Mouse (Mus musculus) small intestine, adult 2 months (tissue): ENCODE measurements around the gene Stk17b.

Experiments used
- CTCF ChIP-seq: fragments of 200-500 bp; IDR thresholded peaks from 2 replicates; pipeline ENCODE4 v1.5.1; 2012; ENCODE audit warnings: low read depth, mild to moderate bottlenecking, control low read depth, inconsistent platforms, low read length, moderate library complexity, mixed read lengths; ENCODE audit not compliant: insufficient replicate concordance, insufficient read length; ENCODE audit errors: extremely low read depth
- POLR2A ChIP-seq: fragments of 200-500 bp; IDR thresholded peaks from 2 replicates; pipeline ENCODE4 v1.6.1; 2012; ENCODE audit warnings: low read depth, mild to moderate bottlenecking, control low read depth, inconsistent platforms, low read length, moderate library complexity

- TF ChIP-seq CTCF (no peak), POLR2A (no peak)
Observed at GRCm38 (mm10) chr1:53776176-53776905, 8.7 kb downstream of the Stk17b start.
